Mouse (Mus musculus): ENCODE data around the gene Exosc9.

GRCm38 (mm10) chr3:36522137-36522536, 30.3 kb upstream of the Exosc9 start:
- TF ChIP-seq CTCF (IDR thresholded peaks at IDR 0.05; ENCODE audit: low read depth, low read length) (no peak), GATA1 (IDR thresholded peaks at IDR 0.05; ENCODE audit: borderline replicate concordance, low read length) (no peak), TAL1 (conservative IDR thresholded peaks at IDR 0.05; ENCODE audit: low read depth, low read length) (no peak)

All from G1E (cell line).